Mouse (Mus musculus) liver, adult 10 weeks (tissue): ENCODE data around the gene Zxdc. TPM values are rescaled to one million over a fixed set of nuclear protein-coding genes. Genes with fewer than 3 reads are reported as not detected.

Experiments
- polyA plus RNA-seq: library from polyadenylated mRNA; stranded (reverse); fragments of 350-450 nt; fragmentation: Illumina TruSeq; extraction: RNeasy Lipid Tissue Mini Kit (QIAGEN cat#74804); gene quantifications from one replicate; pipeline ENCODE4 v1.2.3, GENCODE M21; 2014; ENCODE audit warnings: low read depth, low replicate concordance

Zxdc gene
- 5.2 TPM for polyA plus RNA-seq

GRCm38 (mm10) chr6:90368976-90369724 lies at the start of gene Zxdc:
TSS of gene Zxdc (plus strand) at chr6:90369492.

GRCm38 (mm10) chr6:90324991-90325390 lies 44.3 kb upstream of the Zxdc start, which contains the start of gene Chst13:
TSS of gene Chst13 (minus strand) at chr6:90325185.

GRCm38 (mm10) chr6:90332561-90333425 lies 36.5 kb upstream of the Zxdc start, which contains the start of gene Uroc1:
TSS of gene Uroc1 (plus strand) at chr6:90333284.

GRCm38 (mm10) chr6:90428380-90428974 lies 59.2 kb downstream of the Zxdc start, which contains the start of gene Cfap100:
TSS of gene Cfap100 (minus strand) at chr6:90428797.

Other genes starting within 250 kb of the Zxdc start
- not detected for gene Vmn1r51, start 246.9 kb upstream of the Zxdc start, polyA plus RNA-seq
- gene Vmn1r52, start 194.7 kb upstream of the Zxdc start, polyA plus RNA-seq = not detected
- gene V1ra8, start 166.7 kb upstream of the Zxdc start, polyA plus RNA-seq = not detected
- not detected for gene Vmn1r53, start 145.1 kb upstream of the Zxdc start, polyA plus RNA-seq
- not detected for gene Vmn1r54, start 123.2 kb upstream of the Zxdc start, polyA plus RNA-seq
- not detected for gene BC048671, start 68.3 kb upstream of the Zxdc start, polyA plus RNA-seq
- 1.4 TPM for gene Chst13, start 44.3 kb upstream of the Zxdc start, polyA plus RNA-seq
- gene Uroc1, start 36.2 kb upstream of the Zxdc start, polyA plus RNA-seq = 113 TPM
- not detected for gene Cfap100, start 59.3 kb downstream of the Zxdc start, polyA plus RNA-seq
- gene Klf15, start 93.1 kb downstream of the Zxdc start, polyA plus RNA-seq = 33.4 TPM
- 241 TPM for gene Aldh1l1, start 116.9 kb downstream of the Zxdc start, polyA plus RNA-seq
- not detected for gene Slc41a3, start 235.2 kb downstream of the Zxdc start, polyA plus RNA-seq